Mouse (Mus musculus) thymus, adult 2 months (tissue): ENCODE results near the gene Zfp362.

Experiments used
- CTCF ChIP-seq: fragments of 200-500 bp; IDR thresholded peaks from 2 replicates; pipeline ENCODE4 v1.5.1; 2012; ENCODE audit warnings: mild to moderate bottlenecking, control low read depth, low read length, moderate library complexity, borderline replicate concordance; ENCODE audit not compliant: control insufficient read depth, poor library complexity, insufficient read depth; ENCODE audit errors: extremely low read depth
- POLR2A ChIP-seq: fragments of 200-500 bp; IDR thresholded peaks from 2 replicates; pipeline ENCODE4 v1.6.1; 2012; ENCODE audit warnings: mild to moderate bottlenecking, low read length, control low read depth, moderate library complexity; ENCODE audit not compliant: control insufficient read depth, poor library complexity, insufficient read depth; ENCODE audit errors: extremely low read depth

DNA sequence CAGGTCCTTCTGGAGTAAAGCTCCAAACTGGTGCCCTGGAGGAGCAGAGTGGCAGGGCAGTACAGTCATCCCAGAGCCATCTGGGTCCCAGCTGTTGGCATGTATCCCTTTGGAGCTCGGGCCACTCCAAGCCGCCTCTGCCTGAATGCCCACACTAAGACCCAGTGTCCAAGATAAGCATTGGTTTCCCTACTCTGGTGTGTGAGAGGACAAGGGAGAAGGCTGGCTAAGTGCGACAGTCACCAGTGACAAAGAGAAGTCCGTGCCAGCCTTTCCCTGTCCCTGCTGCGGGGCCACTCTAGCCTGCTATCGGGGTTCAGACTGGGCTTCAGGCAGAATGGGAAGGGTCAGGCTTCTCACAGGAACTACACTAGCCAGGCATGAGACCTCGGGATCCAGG, 49.9 kb downstream of the Zfp362 start:
- TF ChIP-seq POLR2A (no peak), CTCF (no peak)
